Mouse (Mus musculus): Measurements from ENCODE around the gene Prpsap2. TPM values are rescaled to one million over a fixed set of nuclear protein-coding genes. Genes with fewer than 3 reads are reported as not detected.

Prpsap2 gene
- total RNA-seq, 1 experiment from 2014 or later = 27.9 TPM

- DNase-seq = no peak
These were observed 46.8 kb downstream of the Prpsap2 start for GRCm38 (mm10) chr11:61715130-61715529.

- peak; percentile 85 for DNase-seq
These were observed 47.4 kb downstream of the Prpsap2 start for GRCm38 (mm10) chr11:61714346-61715117.

GRCm38 (mm10) chr11:61713157-61713855 is 48.6 kb downstream of the Prpsap2 start:
- DNase-seq = peak; percentile 62

DNA sequence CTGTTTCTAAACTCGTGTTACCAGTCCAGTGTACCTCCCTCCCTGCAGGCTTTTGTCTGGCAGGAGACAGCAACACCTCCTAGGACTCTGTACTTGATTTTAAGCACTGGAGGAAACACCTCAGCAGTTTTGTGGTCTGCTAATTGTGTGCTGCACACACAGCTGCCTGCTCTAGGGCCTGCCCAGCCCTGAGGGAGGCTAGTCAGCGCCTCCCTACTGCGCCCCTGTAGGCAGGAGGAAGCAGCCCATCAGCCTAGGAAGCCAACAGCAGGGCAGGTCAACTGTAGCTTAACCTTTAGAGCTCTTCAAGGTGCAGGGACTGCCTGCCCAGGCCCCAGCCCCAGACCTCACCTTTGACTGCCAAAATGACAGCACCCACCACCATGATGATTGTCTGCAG is 53.0 kb downstream of the Prpsap2 start:
- no peak for DNase-seq

- no peak for DNase-seq
These were observed 55.7 kb downstream of the Prpsap2 start for GRCm38 (mm10) chr11:61706232-61706631.

DNA sequence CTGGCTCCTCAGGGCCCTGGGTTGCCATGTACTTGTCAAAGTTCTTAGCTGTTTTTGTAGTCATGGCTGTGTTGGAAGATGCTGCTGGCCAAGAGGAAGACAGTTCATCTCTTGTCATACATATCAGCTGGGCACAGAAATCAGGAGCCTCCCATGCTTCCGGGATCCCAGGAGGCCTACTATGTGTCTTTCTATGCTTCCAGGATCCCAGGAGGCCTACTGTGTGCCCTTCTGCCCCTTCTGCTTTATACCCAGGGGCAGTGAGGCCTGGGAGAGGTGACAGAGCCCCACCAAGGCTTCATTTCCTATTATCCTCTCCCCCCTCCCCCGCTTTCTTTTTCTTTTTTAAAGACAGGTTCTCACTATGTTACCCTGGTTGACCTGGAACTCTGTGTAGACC is 56.3 kb downstream of the Prpsap2 start:
- no peak for DNase-seq

- no peak for DNase-seq
These were observed 59.4 kb downstream of the Prpsap2 start for GRCm38 (mm10) chr11:61702494-61702893.

- no peak for DNase-seq
These were observed 60.2 kb downstream of the Prpsap2 start for GRCm38 (mm10) chr11:61701696-61702095.

- DNase-seq = peak; percentile 34
These were observed 62.0 kb downstream of the Prpsap2 start for GRCm38 (mm10) chr11:61699933-61700332.

DNA sequence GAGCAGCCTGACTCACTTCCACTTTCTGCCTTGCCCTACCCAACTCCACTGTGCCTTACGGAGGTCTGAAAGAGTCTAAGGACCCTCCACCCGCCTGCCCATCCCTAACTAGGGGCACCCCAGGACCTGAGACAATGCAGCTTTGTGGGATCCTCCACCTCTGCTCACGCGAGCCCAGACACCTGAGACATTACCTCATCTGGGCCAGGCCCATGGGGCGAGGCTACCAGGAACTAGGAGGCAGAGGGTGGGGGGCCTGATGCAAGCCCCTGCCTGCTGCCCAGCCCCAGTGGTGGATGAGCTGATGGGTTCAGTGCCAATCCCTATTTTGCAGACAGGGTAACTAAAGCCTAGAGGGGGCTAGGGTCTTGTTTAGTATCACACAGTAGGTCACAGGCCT is 62.4 kb downstream of the Prpsap2 start:
- DNase-seq = no peak

- DNase-seq = no peak
These were observed 63.0 kb downstream of the Prpsap2 start for GRCm38 (mm10) chr11:61698852-61699251.

DNA sequence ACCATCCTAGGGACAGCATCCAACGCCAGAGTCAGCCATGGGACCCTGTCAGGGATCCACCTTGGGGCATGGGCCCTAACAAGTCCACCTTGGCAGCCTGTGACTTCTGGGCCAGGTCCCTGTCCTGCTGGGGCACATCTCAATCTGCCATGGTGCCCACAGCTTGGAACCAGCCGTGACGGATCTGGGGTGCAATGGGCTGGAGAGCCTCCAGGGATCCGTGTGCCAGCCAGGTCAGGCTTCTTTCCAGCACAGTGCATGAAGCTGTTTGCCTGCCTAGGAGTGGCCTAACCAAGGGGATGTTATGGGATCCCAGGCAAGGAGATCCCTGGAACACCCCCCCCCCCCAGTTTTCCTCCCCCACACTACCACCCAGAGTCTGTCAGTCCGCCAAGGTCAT is 68.9 kb downstream of the Prpsap2 start:
- no peak for DNase-seq

DNA sequence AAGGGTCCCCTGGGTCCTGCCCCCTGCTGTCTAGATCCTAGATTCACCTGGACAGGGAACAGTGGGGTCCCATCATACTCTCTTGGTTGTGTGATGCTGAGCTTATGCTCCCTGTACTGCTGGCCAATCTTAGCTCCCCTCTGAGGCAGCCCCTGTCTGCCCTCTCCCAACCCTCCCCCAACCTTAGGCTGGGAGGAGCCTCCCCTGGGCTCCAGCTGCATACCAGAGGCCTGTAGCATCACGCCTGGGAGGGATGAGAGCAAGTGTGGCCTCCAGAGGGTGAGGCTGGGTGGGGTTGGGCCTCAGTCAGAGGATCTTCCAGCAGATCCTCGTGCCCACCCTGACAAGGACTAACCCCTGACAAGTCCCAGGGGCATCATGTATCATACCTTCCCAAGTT is 74.3 kb downstream of the Prpsap2 start:
- no peak for DNase-seq

DNA sequence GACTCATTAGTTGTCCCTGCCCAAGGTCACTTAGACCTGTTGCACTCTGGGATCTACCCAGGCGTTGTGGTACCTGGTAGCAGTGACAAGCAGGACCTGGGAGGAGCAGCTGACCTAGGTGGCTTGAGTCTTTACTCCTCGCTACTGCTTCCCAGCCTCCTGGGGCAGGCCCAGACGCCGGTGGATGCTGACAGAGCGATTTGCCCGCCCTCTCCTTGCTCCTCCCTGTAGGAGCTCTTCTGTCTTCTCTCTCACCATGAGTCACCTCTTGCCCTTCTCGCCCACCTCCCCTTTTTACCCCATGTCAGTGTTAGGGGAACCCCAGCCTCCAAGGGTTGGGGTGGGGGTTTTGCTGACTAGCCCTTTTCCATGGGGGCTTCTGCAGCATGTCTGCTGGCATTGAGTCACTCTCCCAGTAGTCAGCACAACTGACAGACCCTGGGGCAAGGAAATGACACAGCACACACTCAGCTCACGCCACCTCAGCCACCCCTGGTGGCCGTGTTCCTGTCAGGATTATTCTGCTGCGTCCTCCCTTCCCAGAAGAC is 74.9 kb downstream of the Prpsap2 start:
- no peak for DNase-seq

- no peak for DNase-seq
These were observed 75.7 kb downstream of the Prpsap2 start for GRCm38 (mm10) chr11:61686141-61686540.

DNA sequence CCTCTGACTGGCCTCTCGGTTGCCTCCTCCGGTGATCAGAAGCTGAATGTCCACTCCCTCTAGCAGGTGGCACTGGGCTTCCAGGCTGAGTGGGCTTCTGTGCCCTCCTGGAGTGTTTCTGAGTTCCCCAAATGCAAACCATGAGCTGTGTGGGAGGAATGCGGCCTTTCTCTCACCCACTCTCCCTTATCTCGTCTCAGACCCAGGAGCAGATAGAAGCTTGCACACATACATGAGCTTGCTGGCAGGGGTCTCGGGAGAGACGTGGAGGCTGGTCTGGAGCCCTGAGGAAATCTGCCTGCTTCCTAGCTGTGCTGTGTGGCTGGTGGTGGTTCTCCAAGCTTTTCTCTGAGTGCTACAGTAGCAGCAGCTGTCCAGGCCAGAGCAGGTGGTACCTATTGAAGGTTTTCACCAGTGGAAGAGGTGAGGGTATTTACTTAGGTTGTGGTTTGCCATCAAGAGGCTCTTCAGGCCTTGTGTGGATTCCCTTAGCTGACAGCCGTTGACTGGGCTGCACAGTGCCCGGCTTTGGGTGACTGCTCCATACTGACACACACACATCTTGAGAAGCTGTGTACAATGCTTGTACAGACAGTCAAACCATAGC is 76.7 kb downstream of the Prpsap2 start:
- DNase-seq = no peak

- peak; percentile 83 for DNase-seq
These were observed 77.8 kb downstream of the Prpsap2 start, which contains the start of gene Fam83g for GRCm38 (mm10) chr11:61683907-61684731. TSS of gene Fam83g (plus strand) at chr11:61684091.

Other genes with a start within 250 kb of the Prpsap2 start
- 35.2 and 38.7 TPM in 2 replicates for gene Epn2, start 182.4 kb downstream of the Prpsap2 start, total RNA-seq (2021)
- gene Grap, start 108.8 kb downstream of the Prpsap2 start, total RNA-seq (2021) = 12.3 and 27.0 TPM in 2 replicates
- gene Fam83g, start 78.0 kb downstream of the Prpsap2 start, total RNA-seq (2021) = 0.85 and 1.1 TPM in 2 replicates
- not detected in 2 replicates for gene Slc5a10, start 41.3 kb downstream of the Prpsap2 start, total RNA-seq (2021)
- 39.1 and 40.8 TPM in 2 replicates for gene Ulk2, start 93.0 kb upstream of the Prpsap2 start, total RNA-seq (2021)
- 23.7 and 27.1 TPM in 2 replicates for gene Akap10, start 168.2 kb upstream of the Prpsap2 start, total RNA-seq (2021)
- gene Specc1, start 194.7 kb upstream of the Prpsap2 start, total RNA-seq (2021) = 17.1 and 19.6 TPM in 2 replicates